Mouse (Mus musculus) liver, postnatal 0 days (tissue): ENCODE measurements around the gene Snx1. TPM values are rescaled to one million over a fixed set of nuclear protein-coding genes. Genes with fewer than 3 reads are reported as not detected.

ENCODE experiments used
- ATAC-seq: fragments of 200-750 bp; cut with Nextera tagmentation; 2 replicates; pipeline ENCODE4 v1.8.0; 2017; ENCODE audit warnings: mild to moderate bottlenecking, moderate library complexity
- DNase-seq: peaks from one replicate; pipeline ENCODE4 v3.0.0-alpha.2; 2016
- H3K27ac ChIP-seq: fragments of 300-500 bp; sonication (generic); 2 replicates; pipeline ENCODE4 v1.5.1; 2014; ENCODE audit warnings: antibody characterized with exemption, moderate library complexity, mild to moderate bottlenecking, low read depth
- H3K27me3 ChIP-seq: fragments of 300-500 bp; sonication (generic); 2 replicates; pipeline ENCODE4 v1.6.1; 2014; ENCODE audit warnings: low read length, control low read depth, mixed read lengths; ENCODE audit not compliant: insufficient read depth
- H3K36me3 ChIP-seq: fragments of 300-500 bp; sonication (generic); replicated peaks from 2 replicates; pipeline ENCODE4 v1.6.1; 2014; ENCODE audit warnings: mild to moderate bottlenecking, control low read depth, low read length, moderate library complexity, mixed read lengths; ENCODE audit not compliant: insufficient read depth
- H3K4me1 ChIP-seq: fragments of 300-500 bp; sonication (generic); 2 replicates; pipeline ENCODE4 v1.6.1; 2014; ENCODE audit warnings: antibody characterized with exemption, mild to moderate bottlenecking, control low read depth; ENCODE audit not compliant: insufficient read depth
- H3K4me2 ChIP-seq: fragments of 300-500 bp; sonication (generic); 2 replicates; pipeline ENCODE4 v1.6.1; 2014; ENCODE audit warnings: low read depth, mild to moderate bottlenecking, low read length, moderate library complexity, mixed read lengths
- H3K4me3 ChIP-seq: fragments of 300-500 bp; sonication (generic); 2 replicates; pipeline ENCODE4 v1.5.1; 2014; ENCODE audit warnings: low read depth, low read length
- H3K9ac ChIP-seq: fragments of 300-500 bp; sonication (generic); replicated peaks from 2 replicates; pipeline ENCODE4 v1.6.1; 2014; ENCODE audit warnings: mild to moderate bottlenecking, moderate library complexity
- H3K9me3 ChIP-seq: fragments of 300-500 bp; sonication (generic); 2 replicates; pipeline ENCODE4 v1.6.1; 2016; ENCODE audit warnings: mild to moderate bottlenecking, control low read depth, low read length, mixed read lengths
- CTCF ChIP-seq: sonication (generic); IDR thresholded peaks from 2 replicates; pipeline ENCODE4 v1.5.1; 2016; ENCODE audit warnings: antibody characterized with exemption, low read depth
- EP300 ChIP-seq: IDR thresholded peaks from 2 replicates; pipeline ENCODE4 v1.6.1; 2016; ENCODE audit warnings: antibody characterized with exemption, low read depth, mild to moderate bottlenecking
- WGBS: fragments of 180-500 bp; shearing (Covaris S2); extraction: QIAGEN DNeasy Blood & Tissue Kit; methylation state at CpG from one replicate; pipeline ENCODE4 v1.1.7; 2014; ENCODE audit not compliant: insufficient replicate concordance; 5-methylcytosine and 5-hydroxymethylcytosine counted together
- polyA plus RNA-seq: library from polyadenylated mRNA; unstranded; fragments of >200 nt; fragmentation: Nextera tagmentation; extraction: Ambion mirVana; gene quantifications from 2 replicates; pipeline ENCODE4 v1.2.1, GENCODE M21; 2015

Snx1 gene
- polyA plus RNA-seq, 1 experiment from 2014 or later = 34.5 TPM

DNA sequence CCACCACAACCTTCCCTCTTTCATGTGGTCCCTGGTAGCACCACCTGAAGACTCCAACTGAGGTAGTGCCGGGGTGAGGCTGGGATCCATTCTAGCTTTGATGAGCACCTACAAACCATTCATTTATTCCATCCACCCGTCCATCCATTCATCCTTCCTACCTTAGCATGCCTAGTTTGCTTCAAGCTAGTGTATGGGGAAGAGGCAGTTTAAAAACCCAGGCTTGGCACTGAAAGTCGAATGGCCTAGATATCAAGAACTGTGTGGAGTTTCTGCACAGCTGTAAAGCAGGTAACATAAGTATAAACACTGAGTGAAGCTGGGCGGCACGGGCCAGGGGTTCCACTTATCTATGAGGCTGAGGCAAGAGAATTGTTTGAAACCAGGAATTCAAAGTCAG lies 56.2 kb downstream of the Snx1 start:
- H3K27ac ChIP-seq = peak overlapping the region; percentile 77
- peaks cover 12% of the 10 kb centered on the region for H3K27me3 ChIP-seq
- no peak overlapping the region for H3K4me3 ChIP-seq
- DNase-seq (no peak), ATAC-seq (peak; percentile 21)
- TF ChIP-seq EP300 (no peak), CTCF (no peak)
- H3K9me3 ChIP-seq = no peaks in the 10 kb centered on the region
- 72% methylated on average over 5 of the region's 5 CpGs for WGBS
- H3K36me3 ChIP-seq = peaks cover 26% of the 10 kb centered on the region
- peak overlapping the region; percentile 90 for H3K4me2 ChIP-seq
- peaks cover 17% of the 10 kb centered on the region for H3K4me1 ChIP-seq
- no peak overlapping the region for H3K9ac ChIP-seq

DNA sequence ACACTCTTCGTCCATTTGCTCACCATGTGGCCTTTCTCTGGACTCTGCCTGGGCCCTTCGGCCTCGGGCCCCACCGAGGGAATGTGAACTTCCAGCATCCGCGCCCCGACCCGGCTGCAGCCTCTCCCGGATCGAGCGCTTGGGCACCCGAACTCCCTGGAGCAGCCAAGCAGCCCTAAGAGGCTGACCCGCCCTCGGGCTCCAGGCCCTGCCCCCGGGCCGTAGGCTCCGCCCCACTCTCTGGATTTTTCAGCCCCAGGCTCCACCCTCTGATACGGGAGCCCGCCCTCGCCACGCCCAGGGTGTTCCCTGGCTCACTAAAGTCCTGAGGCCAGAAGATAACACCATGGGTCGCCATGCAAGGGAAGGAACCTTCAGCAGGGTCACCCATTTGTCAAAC lies 56.8 kb downstream of the Snx1 start, which contains the start of gene Snx22:
Gene Snx22 (minus strand): TSS at position 137 of the 400 bp plus-strand sequence.
- peak; percentile 98 for ATAC-seq
- Histone ChIP-seq H3K9me3 (no peaks in the 10 kb centered on the region), H3K27me3 (peaks cover 12% of the 10 kb centered on the region), H3K4me2 (peak within 1 kb of the TSS; percentile 90), H3K4me1 (peaks cover 17% of the 10 kb centered on the region), H3K9ac (peak within 1 kb of the TSS; percentile 81), H3K4me3 (peak within 1 kb of the TSS; percentile 80), H3K27ac (peak within 1 kb of the TSS; percentile 77), H3K36me3 (peaks cover 29% of the 10 kb centered on the region)
- WGBS = under 1% methylated on average over 22 of the region's 22 CpGs
- TF ChIP-seq EP300 (peak; percentile 75), CTCF (no peak)
- peak; percentile 98 for DNase-seq

DNA sequence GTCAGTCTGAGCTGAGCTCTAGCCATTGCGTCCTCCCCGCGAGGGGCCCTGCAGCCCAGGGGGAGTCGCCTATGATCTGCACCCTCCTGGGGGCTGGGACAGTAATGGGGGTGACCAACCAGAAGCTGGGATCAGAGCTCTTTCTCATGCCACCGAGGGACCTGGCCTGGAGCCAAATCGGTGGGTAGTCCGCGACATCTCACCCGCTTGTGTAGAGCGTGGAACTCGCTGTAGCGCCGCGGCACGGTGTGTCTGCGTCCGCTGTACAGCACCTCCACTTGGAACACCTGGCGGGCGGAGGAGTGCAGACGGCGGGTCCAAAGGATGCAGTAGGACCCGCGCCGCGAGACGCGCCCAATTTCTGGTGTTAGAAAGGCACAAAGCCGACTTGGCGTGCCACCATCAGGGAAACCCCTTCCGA lies 57.4 kb downstream of the Snx1 start:
- H3K9me3 ChIP-seq = no peaks in the 10 kb centered on the region
- H3K36me3 ChIP-seq = peaks cover 35% of the 10 kb centered on the region
- peak overlapping the region; percentile 90 for H3K4me2 ChIP-seq
- peaks cover 12% of the 10 kb centered on the region for H3K27me3 ChIP-seq
- peak overlapping the region; percentile 50 for H3K27ac ChIP-seq
- ATAC-seq = peak; percentile 44
- peak; percentile 72 for DNase-seq
- TF ChIP-seq CTCF (peak; percentile 19; the same call in 1 of the 2 replicates), EP300 (no peak)
- 2% methylated on average over 30 of the region's 30 CpGs for WGBS
- H3K4me3 ChIP-seq = peak overlapping the region; percentile 80
- peaks cover 17% of the 10 kb centered on the region for H3K4me1 ChIP-seq
- peak overlapping the region; percentile 81 for H3K9ac ChIP-seq

DNA sequence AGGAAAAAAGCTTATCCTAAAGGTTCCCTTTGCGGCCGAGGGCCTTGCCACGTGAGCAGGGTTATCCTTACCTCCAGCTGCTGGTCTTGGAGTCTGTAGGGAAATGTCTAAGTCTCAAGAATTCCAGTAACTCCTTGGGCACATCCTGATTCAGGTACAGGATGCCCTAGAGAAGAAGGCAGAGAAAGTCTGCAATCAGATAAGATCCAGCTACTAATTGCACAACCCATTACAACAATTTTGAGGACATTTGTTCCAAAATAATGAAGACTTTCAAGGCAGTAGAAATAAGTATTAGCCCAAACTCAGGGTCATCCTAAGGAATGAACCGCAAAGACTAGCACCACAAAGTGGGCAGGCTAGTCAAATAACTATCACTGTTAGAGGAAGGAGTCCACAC lies 58.3 kb downstream of the Snx1 start:
- peak overlapping the region; percentile 80 for H3K4me3 ChIP-seq
- H3K9me3 ChIP-seq = no peaks in the 10 kb centered on the region
- no peak overlapping the region for H3K27ac ChIP-seq
- H3K36me3 ChIP-seq = peaks cover 42% of the 10 kb centered on the region
- no peak for ATAC-seq
- H3K27me3 ChIP-seq = peaks cover 12% of the 10 kb centered on the region
- peak overlapping the region; percentile 81; the same call in 1 of the 2 replicates for H3K9ac ChIP-seq
- peak overlapping the region; percentile 90 for H3K4me2 ChIP-seq
- TF ChIP-seq CTCF (no peak), EP300 (no peak)
- no peak for DNase-seq
- H3K4me1 ChIP-seq = peaks cover 17% of the 10 kb centered on the region
- WGBS = 71% methylated on average over 4 of the region's 4 CpGs

DNA sequence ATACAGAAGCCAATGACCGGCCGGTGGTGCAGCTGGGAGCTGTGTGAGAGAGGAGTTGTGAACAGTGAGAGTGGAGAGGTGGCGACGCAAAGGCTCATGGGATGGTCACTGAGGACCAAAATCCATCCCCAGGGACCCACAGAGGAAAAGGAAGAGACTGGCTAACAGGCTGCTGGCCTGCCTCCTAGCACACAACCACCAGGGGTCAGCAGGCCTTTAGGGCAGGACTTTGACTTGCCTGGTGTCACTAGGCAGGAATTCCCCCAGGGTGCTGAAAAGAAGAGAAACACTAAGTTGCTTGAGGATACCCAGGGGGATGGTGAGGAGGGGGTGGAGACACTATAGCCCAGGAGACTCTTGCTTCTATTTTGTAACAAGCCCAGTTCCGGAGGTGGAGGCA lies 58.8 kb downstream of the Snx1 start:
- TF ChIP-seq CTCF (peak; percentile 91), EP300 (no peak)
- no peaks in the 10 kb centered on the region for H3K9me3 ChIP-seq
- peak overlapping the region; percentile 90 for H3K4me2 ChIP-seq
- peak overlapping the region; percentile 81; the same call in 1 of the 2 replicates for H3K9ac ChIP-seq
- H3K27me3 ChIP-seq = peaks cover 12% of the 10 kb centered on the region
- peaks cover 17% of the 10 kb centered on the region for H3K4me1 ChIP-seq
- no peak overlapping the region for H3K27ac ChIP-seq
- 44% methylated on average over 5 of the region's 5 CpGs for WGBS
- H3K4me3 ChIP-seq = peak overlapping the region; percentile 80
- H3K36me3 ChIP-seq = peaks cover 47% of the 10 kb centered on the region
- DNase-seq (peak; percentile 74), ATAC-seq (no peak)

DNA sequence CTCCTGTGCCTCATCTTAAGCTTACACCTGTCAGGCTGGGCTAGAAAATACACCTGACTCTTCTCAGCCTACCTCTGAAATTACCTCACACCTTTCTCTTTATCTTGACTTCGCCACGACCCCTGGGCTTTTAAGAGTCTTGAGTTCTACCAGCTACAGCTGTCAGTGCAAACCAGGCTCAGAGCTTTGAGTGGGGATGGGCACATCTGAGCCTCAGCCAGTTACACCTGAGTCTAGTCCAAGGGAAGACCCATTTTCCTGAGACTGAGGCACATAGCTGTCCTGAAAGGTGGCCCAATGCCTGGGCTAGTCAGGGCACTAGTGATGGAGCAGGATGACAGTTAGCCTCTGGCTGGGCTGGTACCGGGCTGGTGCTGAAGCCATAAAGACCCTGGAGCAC lies 59.6 kb downstream of the Snx1 start:
- ATAC-seq (no peak), DNase-seq (no peak)
- Histone ChIP-seq H3K4me1 (peaks cover 17% of the 10 kb centered on the region), H3K4me3 (no peak overlapping the region), H3K9ac (no peak overlapping the region), H3K36me3 (peaks cover 51% of the 10 kb centered on the region), H3K9me3 (no peaks in the 10 kb centered on the region), H3K27me3 (peaks cover 12% of the 10 kb centered on the region), H3K27ac (no peak overlapping the region), H3K4me2 (no peak overlapping the region)
- 82% methylated on average over 3 of the region's 3 CpGs for WGBS
- TF ChIP-seq CTCF = no peak
